Comparison of ENCODE assay signal across 8 mouse cellular contexts in the genomic region with DNA sequence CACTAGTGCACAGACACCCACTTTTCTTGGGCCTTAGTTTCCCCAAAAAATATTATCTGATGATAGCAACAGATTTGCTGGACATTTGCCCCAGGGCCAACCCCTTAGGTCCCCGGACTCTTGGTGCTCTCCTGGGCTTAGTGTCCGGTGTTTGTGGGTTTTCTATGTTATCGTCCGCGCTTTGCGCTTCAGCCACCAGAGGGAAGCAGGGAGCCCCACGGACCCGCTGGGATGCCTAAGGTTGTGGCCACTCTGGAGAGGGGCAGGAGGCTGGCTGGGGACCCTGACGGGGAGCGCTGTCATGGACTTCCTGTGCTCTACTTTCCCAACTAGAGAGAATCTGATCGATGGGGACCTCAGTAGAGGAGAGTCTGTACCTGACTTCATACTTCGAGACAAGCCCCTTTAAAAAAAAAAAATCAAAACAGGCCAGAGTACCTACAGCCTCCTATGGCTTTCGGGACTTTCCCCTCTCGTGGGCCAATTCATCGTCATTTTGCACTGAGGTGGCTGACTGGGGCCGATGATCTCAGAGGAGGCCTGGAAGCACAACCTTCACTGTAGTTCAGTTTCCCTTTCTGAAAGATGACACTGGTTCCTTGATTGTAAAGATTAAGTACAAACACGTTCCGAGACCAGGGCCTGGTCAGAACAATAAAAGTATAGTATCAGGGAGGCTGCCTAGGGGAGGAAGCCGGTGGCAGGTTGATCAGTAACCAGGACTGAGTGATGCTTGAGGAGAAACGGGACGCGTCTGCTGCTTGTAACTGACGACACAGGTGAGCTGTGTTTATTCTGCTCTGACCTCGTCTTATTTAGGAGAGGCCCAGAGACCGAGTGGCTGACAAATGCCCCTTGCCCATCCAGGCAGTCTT. TPM values are rescaled to one million over a fixed set of nuclear protein-coding genes. Genes with fewer than 3 reads are reported as not detected.
DNase-seq lines count a peak whose midpoint lies in the region; ATAC-seq and TF ChIP-seq lines count a peak whose summit lies in the region.

No protein-coding gene starts in this region.

- H3K4me2 ChIP-seq in hindbrain, embryonic 12.5 days (replicated peaks): peak overlapping the region; percentile 65
- H3K4me2 ChIP-seq in lung, postnatal 0 days (replicated peaks; ENCODE audit: low read depth, low read length): peak overlapping the region; percentile 91

- peaks cover 16% of the 10 kb centered on the region for H3K36me3 ChIP-seq in hindbrain, embryonic 12.5 days
- H3K36me3 ChIP-seq in lung, postnatal 0 days (ENCODE audit: insufficient read depth, low read length): no peaks in the 10 kb centered on the region; the same call in 1 of the 2 replicates

- H3K27me3 ChIP-seq in hindbrain, embryonic 12.5 days: peaks cover 64% of the 10 kb centered on the region
- H3K27me3 ChIP-seq in lung, postnatal 0 days (replicated peaks; ENCODE audit: insufficient read depth, low read length): 0 out of 2 replicates have a peak, but pooled peaks cover 3% of the 10 kb centered on the region

- ATAC-seq in hindbrain, embryonic 12.5 days (ENCODE audit: low FRiP score): peak; percentile 76; the same call in 1 of the 2 replicates
- ATAC-seq in lung, postnatal 0 days: peak; percentile 87

- 25% methylated on average over 25 of the region's 25 CpGs for WGBS in hindbrain, embryonic 12.5 days
- WGBS in lung, postnatal 0 days: 21% methylated on average over 25 of the region's 25 CpGs

- TF ChIP-seq CTCF in lung, postnatal 0 days (IDR thresholded peaks at IDR 0.05): peak; percentile 93

- H3K9ac ChIP-seq in hindbrain, embryonic 12.5 days: peak overlapping the region; percentile 46
- peak overlapping the region; percentile 59 for H3K9ac ChIP-seq in lung, postnatal 0 days (replicated peaks; ENCODE audit: low read depth)

- peaks cover 32% of the 10 kb centered on the region for H3K4me1 ChIP-seq in hindbrain, embryonic 12.5 days
- peaks cover 14% of the 10 kb centered on the region for H3K4me1 ChIP-seq in lung, postnatal 0 days (ENCODE audit: insufficient read depth, low read depth, low read length)

- DNase-seq in MN1 (ENCODE audit: low spot score): peak; percentile 59
- DNase-seq in cerebellum, postnatal 10 days: peak; percentile 90 to 92
- DNase-seq in frontal cortex, postnatal 14 days (ENCODE audit: low spot score in 2 of 2): peak; percentile 52 to 75
- peak; percentile 87 for DNase-seq in layer of hippocampus, postnatal 10 days (ENCODE audit: low spot score in 2 of 2)
- peak; percentile 82 for DNase-seq in lung, postnatal 0 days (ENCODE audit: low spot score)
- DNase-seq in ovary, postnatal 10 days (ENCODE audit: low spot score): peak; percentile 62
- peak; percentile 33 to 61 for DNase-seq in thymus, postnatal 10 days (ENCODE audit: low spot score in 2 of 2)

- no peaks in the 10 kb centered on the region for H3K9me3 ChIP-seq in hindbrain, embryonic 12.5 days (replicated peaks)
- no peaks in the 10 kb centered on the region for H3K9me3 ChIP-seq in lung, postnatal 0 days (ENCODE audit: low read length)

- TF ChIP-seq EP300 in lung, postnatal 0 days (IDR thresholded peaks at IDR 0.05): no peak

- no peak overlapping the region for H3K27ac ChIP-seq in hindbrain, embryonic 12.5 days
- peak overlapping the region; percentile 89 for H3K27ac ChIP-seq in lung, postnatal 0 days (ENCODE audit: low read length)

- H3K4me3 ChIP-seq in hindbrain, embryonic 12.5 days: peak overlapping the region; percentile 40
- H3K4me3 ChIP-seq in lung, postnatal 0 days (ENCODE audit: low read depth, low read length): peak overlapping the region; percentile 51

RNA-seq across cellular contexts. Expression of gene Rasd1, which starts 0.7 kb away (rescaled TPM):
- polyA plus RNA-seq in hindbrain, embryonic 12.5 days (2016; fragmentation: Nextera tagmentation; extraction: Ambion mirVana): 1.5 and 1.7 TPM in 2 replicates
- 10 to 100 TPM; 12.2 to 14.2 TPM for total RNA-seq in layer of hippocampus, postnatal 10 days (2021)
- polyA plus RNA-seq in lung, postnatal 0 days (2015; fragmentation: Nextera tagmentation; extraction: Ambion mirVana): 3.3 and 4.0 TPM in 2 replicates

RNA-seq across cellular contexts. Expression of gene Med9, which starts 17.5 kb away (rescaled TPM):
- 34.7 and 36.6 TPM in 2 replicates for polyA plus RNA-seq in hindbrain, embryonic 12.5 days (2016; fragmentation: Nextera tagmentation; extraction: Ambion mirVana)
- 10 to 100 TPM; 25.0 to 28.3 TPM for total RNA-seq in layer of hippocampus, postnatal 10 days (2021)
- polyA plus RNA-seq in lung, postnatal 0 days (2015; fragmentation: Nextera tagmentation; extraction: Ambion mirVana): 29.0 and 31.3 TPM in 2 replicates
